Mouse (Mus musculus) MEL (cell line): Measurements from ENCODE around the gene Igfbp1. TPM values are rescaled to one million over a fixed set of nuclear protein-coding genes. Genes with fewer than 3 reads are reported as not detected.

Experiments used
- DNase-seq: peaks from one replicate; pipeline ENCODE4 v3.0.0; 2011; ENCODE audit warnings: low read depth, low spot score
- H3K27ac ChIP-seq: 2 replicates; pipeline ENCODE4 v1.5.1; 2012; ENCODE audit warnings: low read depth, mild to moderate bottlenecking, control low read depth, low read length, moderate library complexity; ENCODE audit not compliant: control insufficient read depth
- H3K27me3 ChIP-seq, 2 experiments: fragments of 150-350 bp in 1 of 2; sonication (generic) in 1 of 2; 2 replicates each; pipeline ENCODE4 v1.6.1; 2012; ENCODE audit warnings: low read length in 2 of 2, mild to moderate bottlenecking in 2 of 2, improper control_type of control experiment in 1 of 2, moderate library complexity in 1 of 2; ENCODE audit not compliant: insufficient read depth in 2 of 2, control insufficient read depth in 1 of 2
- H3K36me3 ChIP-seq, 2 experiments: 2 replicates each; pipeline ENCODE4 v1.6.1; 2012 to 2014; ENCODE audit warnings: low read length in 2 of 2, improper control_type of control experiment in 1 of 2, inconsistent platforms in 1 of 2, mild to moderate bottlenecking in 1 of 2; ENCODE audit not compliant: insufficient read depth in 2 of 2, control insufficient read depth in 1 of 2
- H3K4me1 ChIP-seq, 2 experiments: fragments of 150-350 bp in 1 of 2; sonication (generic) in 1 of 2; 2 replicates each; pipeline ENCODE4 v1.6.1; 2012; ENCODE audit warnings: low read length in 2 of 2, improper control_type of control experiment in 1 of 2, mild to moderate bottlenecking in 1 of 2; ENCODE audit not compliant: insufficient read depth in 2 of 2, control insufficient read depth in 1 of 2
- H3K4me3 ChIP-seq, 2 experiments: fragments of 150-350 bp in 1 of 2; sonication (generic) in 1 of 2; 2 replicates each; pipeline ENCODE4 v1.5.1; 2012; ENCODE audit warnings: low read depth in 2 of 2, low read length in 2 of 2, mild to moderate bottlenecking in 2 of 2, moderate library complexity in 2 of 2, control low read depth in 1 of 2, improper control_type of control experiment in 1 of 2; ENCODE audit not compliant: control insufficient read depth in 1 of 2, insufficient read depth in 1 of 2
- H3K79me2 ChIP-seq: 2 replicates; pipeline ENCODE4 v1.6.1; 2012; ENCODE audit warnings: mild to moderate bottlenecking, low read length, moderate library complexity; ENCODE audit not compliant: control insufficient read depth, poor library complexity, insufficient read depth
- H3K9ac ChIP-seq: 2 replicates; pipeline ENCODE4 v1.6.1; 2012; ENCODE audit warnings: low read depth, mild to moderate bottlenecking, control low read depth, low read length, moderate library complexity; ENCODE audit not compliant: control insufficient read depth, poor library complexity, severe bottlenecking
- H3K9me3 ChIP-seq: fragments of 150-350 bp; sonication (generic); replicated peaks from 2 replicates; pipeline ENCODE4 v1.6.1; 2012; ENCODE audit warnings: mild to moderate bottlenecking, low read length, improper control_type of control experiment, moderate library complexity; ENCODE audit not compliant: insufficient read depth
- CHD1 ChIP-seq: IDR thresholded peaks from 2 replicates; pipeline ENCODE4 v1.6.1; 2012; ENCODE audit warnings: low read depth, mild to moderate bottlenecking, inconsistent platforms, low read length, improper control_type of control experiment
- CHD2 ChIP-seq: IDR thresholded peaks from 2 replicates; pipeline ENCODE4 v1.6.1; 2011; ENCODE audit warnings: low read length, improper control_type of control experiment
- CTCF ChIP-seq, 3 experiments: IDR thresholded peaks in 2 of 3; conservative IDR thresholded peaks in 1 of 3; 2 replicates each; pipeline ENCODE4 v1.5.1; 2011 to 2012; ENCODE audit warnings: low read length in 3 of 3, low read depth in 2 of 3, mild to moderate bottlenecking in 2 of 3, improper control_type of control experiment in 1 of 3, inconsistent platforms in 1 of 3, mixed read lengths in 1 of 3, moderate library complexity in 1 of 3; ENCODE audit not compliant: control insufficient read depth in 1 of 3, insufficient read depth in 1 of 3, poor library complexity in 1 of 3, severe bottlenecking in 1 of 3
- EP300 ChIP-seq, 2 experiments: IDR thresholded peaks; 2 replicates each; pipeline ENCODE4 v1.6.1; 2011; ENCODE audit warnings: improper control_type of control experiment in 2 of 2, low read length in 2 of 2, low read depth in 1 of 2, mild to moderate bottlenecking in 1 of 2
- HCFC1 ChIP-seq: IDR thresholded peaks from 2 replicates; pipeline ENCODE4 v1.6.1; 2012; ENCODE audit warnings: low read depth, mild to moderate bottlenecking, inconsistent platforms, low read length, improper control_type of control experiment, moderate library complexity
- JUND ChIP-seq: IDR thresholded peaks from 2 replicates; pipeline ENCODE4 v1.6.1; 2011; ENCODE audit warnings: low read depth, mild to moderate bottlenecking, improper control_type of control experiment, low read length
- KAT2A ChIP-seq: conservative IDR thresholded peaks from 2 replicates; pipeline ENCODE4 v1.6.1; 2012; ENCODE audit warnings: low read depth, low read length, improper control_type of control experiment, inconsistent platforms
- MAFK ChIP-seq: IDR thresholded peaks from 2 replicates; pipeline ENCODE4 v1.6.1; 2011; ENCODE audit warnings: low read depth, mild to moderate bottlenecking, low read length, improper control_type of control experiment, borderline replicate concordance
- MAX ChIP-seq: IDR thresholded peaks from 2 replicates; pipeline ENCODE4 v1.6.1; 2011; ENCODE audit warnings: low read length, improper control_type of control experiment
- MEF2A ChIP-seq: IDR thresholded peaks from 2 replicates; pipeline ENCODE4 v1.6.1; 2014; ENCODE audit warnings: low read depth, mild to moderate bottlenecking, inconsistent platforms, low read length, improper control_type of control experiment; ENCODE audit not compliant: poor library complexity, insufficient replicate concordance, severe bottlenecking; ENCODE audit errors: extremely low read depth
- MXI1 ChIP-seq: IDR thresholded peaks from 2 replicates; pipeline ENCODE4 v1.6.1; 2011; ENCODE audit warnings: mild to moderate bottlenecking, low read depth, low read length, improper control_type of control experiment
- MYB ChIP-seq: IDR thresholded peaks from 2 replicates; pipeline ENCODE4 v1.6.1; 2011; ENCODE audit warnings: mild to moderate bottlenecking, low read depth, low read length, improper control_type of control experiment
- MYC ChIP-seq: IDR thresholded peaks from 2 replicates; pipeline ENCODE4 v1.6.1; 2011; ENCODE audit warnings: low read depth, mild to moderate bottlenecking, low read length, improper control_type of control experiment, moderate library complexity
- USF2 ChIP-seq, 2 experiments: IDR thresholded peaks; 2 replicates each; pipeline ENCODE4 v1.6.1; 2011 to 2012; ENCODE audit warnings: improper control_type of control experiment in 2 of 2, low read length in 2 of 2, borderline replicate concordance in 1 of 2, inconsistent platforms in 1 of 2, low read depth in 1 of 2, mild to moderate bottlenecking in 1 of 2; ENCODE audit not compliant: insufficient read depth in 1 of 2
- ZKSCAN1 ChIP-seq: IDR thresholded peaks from 2 replicates; pipeline ENCODE4 v1.6.1; 2012; ENCODE audit warnings: low read depth, mild to moderate bottlenecking, inconsistent platforms, low read length, improper control_type of control experiment, moderate library complexity
- ZNF384 ChIP-seq: IDR thresholded peaks from 2 replicates; pipeline ENCODE4 v1.6.1; 2012; ENCODE audit warnings: low read depth, mild to moderate bottlenecking, inconsistent platforms, low read length, improper control_type of control experiment
- polyA plus RNA-seq, 2 experiments: library from polyadenylated mRNA; stranded (reverse) in 1 of 2; unstranded in 1 of 2; fragments of >175 nt in 1 of 2; fragments of >200 nt in 1 of 2; gene quantifications; 2 replicates each; pipeline versions ENCODE4 v1.2.1 to v1.2.4; 2012; ENCODE audit warnings: low replicate concordance in 2 of 2, low read depth in 1 of 2; ENCODE audit not compliant: insufficient read length in 2 of 2, insufficient read depth in 1 of 2, missing spikeins in 1 of 2
- total RNA-seq: library from RNA; depleted of rRNA; stranded (reverse); fragments of 300-350 nt; gene quantifications from 2 replicates; pipeline ENCODE4 v1.2.3, GENCODE M21; 2012

Gene Igfbp1
- total and polyA plus RNA-seq, 3 experiments: not detected

DNA sequence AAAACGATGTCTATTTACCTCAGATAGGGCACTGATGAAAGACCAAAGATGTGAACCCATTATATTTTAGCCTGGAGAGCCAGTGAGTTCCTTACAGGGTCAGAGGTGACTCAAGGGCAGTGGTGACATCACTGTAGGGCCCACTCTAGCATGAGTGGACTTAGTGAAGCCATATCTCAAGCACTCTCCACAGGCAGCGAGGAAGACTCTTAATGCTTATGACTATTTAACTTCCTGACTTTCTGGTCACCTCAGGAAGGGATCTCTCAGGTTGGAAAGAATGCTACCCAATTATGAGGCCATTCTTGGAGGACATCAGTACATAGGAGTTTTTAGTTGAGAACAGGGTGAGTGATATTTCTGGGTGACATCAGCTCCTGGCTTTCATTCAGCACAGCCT is 35.8 kb downstream of the Igfbp1 start:
- DNase-seq: no peak
- TF ChIP-seq JUND (no peak), MAX (no peak), MYC (no peak), MAFK (no peak), USF2 (IDR thresholded peaks at IDR 0.05; ENCODE audit: borderline replicate concordance in 1 of 2, insufficient read depth in 1 of 2, low read depth in 1 of 2, low read length in 2 of 2) (no peak), ZKSCAN1 (no peak), KAT2A (no peak), MXI1 (no peak)
- Histone ChIP-seq H3K4me1 (no peaks in the 10 kb centered on the region), H3K9me3 (no peaks in the 10 kb centered on the region), H3K36me3 (no peaks in the 10 kb centered on the region), H3K27me3 (no peaks in the 10 kb centered on the region), H3K27ac (no peak overlapping the region), H3K9ac (no peak overlapping the region), H3K4me3 (no peak overlapping the region), H3K79me2 (no peaks in the 10 kb centered on the region)

DNA sequence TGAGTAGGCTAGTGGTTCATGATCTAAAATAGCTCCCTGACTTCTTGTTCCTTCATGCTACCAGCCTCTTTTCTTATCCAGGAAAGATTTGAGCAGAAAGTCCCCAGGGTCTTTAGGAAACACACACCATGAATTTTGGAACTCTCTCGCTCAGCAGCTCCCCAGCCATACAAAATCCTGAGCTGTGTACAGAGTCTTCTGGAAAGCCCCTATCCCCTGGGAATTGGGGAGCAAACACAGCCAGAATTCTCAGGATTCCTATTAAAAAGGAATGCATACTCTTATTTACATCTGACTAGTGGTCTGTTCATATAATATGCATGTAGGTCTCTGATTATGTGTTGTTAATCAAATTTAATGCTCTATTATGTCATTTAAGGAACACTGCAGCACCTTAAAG is 36.9 kb downstream of the Igfbp1 start:
- H3K36me3 ChIP-seq: no peaks in the 10 kb centered on the region
- no peaks in the 10 kb centered on the region for H3K9me3 ChIP-seq
- no peaks in the 10 kb centered on the region for H3K27me3 ChIP-seq
- DNase-seq: no peak
- TF ChIP-seq KAT2A (no peak), MYB (no peak)
- TF ChIP-seq, all 39 proteins: peak for 0
- no peaks in the 10 kb centered on the region for H3K4me1 ChIP-seq
- H3K27ac ChIP-seq: no peak overlapping the region
- H3K9ac ChIP-seq: no peak overlapping the region
- H3K4me3 ChIP-seq: no peak overlapping the region
- no peaks in the 10 kb centered on the region for H3K79me2 ChIP-seq

DNA sequence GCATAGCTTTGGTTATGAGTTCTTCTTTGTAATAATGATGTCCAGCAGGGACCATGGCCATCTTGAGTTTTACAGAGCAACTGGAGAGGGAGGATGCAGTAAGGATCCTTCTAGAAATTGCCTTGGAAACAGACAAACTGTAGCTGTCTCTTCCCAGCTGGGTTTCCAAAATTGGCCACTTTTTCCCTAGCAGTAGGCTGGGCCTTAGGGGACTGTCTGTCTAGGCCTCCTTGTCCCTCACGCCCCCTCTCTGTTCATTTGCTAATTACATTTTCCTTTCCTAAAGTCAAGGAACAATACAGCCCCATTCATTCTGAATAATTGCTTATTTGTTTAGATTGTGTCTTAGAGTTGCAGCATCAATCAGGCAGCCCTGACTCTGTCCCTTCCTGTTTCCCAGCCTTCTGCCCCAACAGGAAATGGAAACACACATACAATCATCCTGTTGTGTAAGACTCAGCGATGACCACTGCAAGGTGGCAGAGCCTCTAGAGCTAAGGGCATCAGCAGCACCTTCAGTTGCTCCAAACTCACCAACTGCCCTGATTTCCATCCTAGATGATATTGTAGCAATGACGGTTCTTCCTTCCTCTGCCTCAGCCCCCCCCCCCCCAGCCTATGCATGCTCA is 37.5 kb downstream of the Igfbp1 start:
- Histone ChIP-seq H3K27ac (no peak overlapping the region), H3K4me3 (no peak overlapping the region), H3K27me3 (no peaks in the 10 kb centered on the region), H3K4me1 (no peaks in the 10 kb centered on the region), H3K9me3 (no peaks in the 10 kb centered on the region), H3K79me2 (no peaks in the 10 kb centered on the region), H3K9ac (no peak overlapping the region), H3K36me3 (no peaks in the 10 kb centered on the region)
- TF ChIP-seq HCFC1 (no peak), CHD2 (no peak), USF2 (IDR thresholded peaks at IDR 0.05; ENCODE audit: borderline replicate concordance in 1 of 2, insufficient read depth in 1 of 2, low read depth in 1 of 2, low read length in 2 of 2) (no peak), MEF2A (no peak), ZNF384 (no peak), EP300 (IDR thresholded peaks at IDR 0.05; ENCODE audit: low read depth in 1 of 2, low read length in 2 of 2) (no peak), MAFK (no peak), CTCF (IDR thresholded peaks at IDR 0.05 in 2 of 3, conservative IDR thresholded peaks at IDR 0.05 in 1 of 3; ENCODE audit: control insufficient read depth in 1 of 3, insufficient read depth in 1 of 3, low read depth in 2 of 3, low read length in 3 of 3, poor library complexity in 1 of 3, severe bottlenecking in 1 of 3) (no peak), CHD1 (no peak)
- no peak for DNase-seq
